Comparison of ENCODE assay signal across 8 mouse cellular contexts in the genomic region with DNA sequence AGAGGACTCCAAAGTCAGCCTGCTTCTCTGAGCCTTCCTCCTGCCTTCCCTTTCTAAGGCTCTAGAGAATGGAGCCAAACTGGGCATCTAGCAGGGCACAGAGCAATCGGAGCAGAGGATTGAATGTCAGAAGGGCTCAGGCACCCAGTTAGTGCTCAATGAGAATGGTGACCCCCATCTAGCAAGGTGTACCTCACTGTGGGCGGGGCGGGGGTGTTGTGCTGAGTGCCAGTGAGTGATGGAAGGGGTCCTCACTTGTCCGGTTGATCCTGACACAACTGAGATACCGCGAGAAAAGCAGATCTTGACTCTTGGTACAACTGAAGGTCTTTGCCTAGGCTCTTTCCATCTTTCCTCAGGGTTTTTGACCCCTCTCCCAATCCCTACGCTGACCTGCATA. TPM values are rescaled to one million over a fixed set of nuclear protein-coding genes. Genes with fewer than 3 reads are reported as not detected.
DNase-seq lines count a peak whose midpoint lies in the region; ATAC-seq and TF ChIP-seq lines count a peak whose summit lies in the region.

No protein-coding gene starts in this region.

- peak overlapping the region; percentile 89 for H3K4me3 ChIP-seq in heart, adult 2 months
- H3K4me3 ChIP-seq in liver, embryonic 11.5 days (ENCODE audit: low read depth, low read length): peak overlapping the region; percentile 75

- no peak for TF ChIP-seq CTCF in heart, adult 2 months (IDR thresholded peaks at IDR 0.05)

- no peaks in the 10 kb centered on the region for H3K9me3 ChIP-seq in liver, embryonic 11.5 days (ENCODE audit: control insufficient read depth, low read length)

- peaks cover 12% of the 10 kb centered on the region for H3K4me1 ChIP-seq in heart, adult 2 months (ENCODE audit: control insufficient read depth, insufficient read depth, low read length)
- peaks cover 7% of the 10 kb centered on the region for H3K4me1 ChIP-seq in liver, embryonic 11.5 days (replicated peaks; ENCODE audit: control insufficient read depth, insufficient read depth, low read length)

- no peaks in the 10 kb centered on the region for H3K79me2 ChIP-seq in heart, adult 2 months (replicated peaks; ENCODE audit: control insufficient read depth, insufficient read depth, low read length)

- H3K4me2 ChIP-seq in liver, embryonic 11.5 days: peak overlapping the region; percentile 92

- no peak for TF ChIP-seq POLR2A in heart, adult 2 months (IDR thresholded peaks at IDR 0.05; ENCODE audit: insufficient read depth, low read depth, low read length)

- peak overlapping the region; percentile 95 for H3K27ac ChIP-seq in heart, adult 2 months
- H3K27ac ChIP-seq in liver, embryonic 11.5 days (ENCODE audit: low read depth, low read length): no peak overlapping the region

- peak overlapping the region; percentile 88 for H3K9ac ChIP-seq in heart, adult 2 months (ENCODE audit: low read depth, low read length)
- peak overlapping the region; percentile 84 for H3K9ac ChIP-seq in liver, embryonic 11.5 days (ENCODE audit: low read depth, low read length)

- intact Hi-C loops in heart, adult 2 months (cut with DNase I): no loop called here

- H3K27me3 ChIP-seq in heart, adult 2 months (ENCODE audit: control insufficient read depth, insufficient read depth, low read length): no peaks in the 10 kb centered on the region
- no peaks in the 10 kb centered on the region for H3K27me3 ChIP-seq in liver, embryonic 11.5 days (replicated peaks; ENCODE audit: control insufficient read depth, insufficient read depth, low read length)

- DNase-seq in heart, adult 2 months: no peak
- DNase-seq in heart, adult 11 months: no peak
- peak; percentile 35 for DNase-seq in thymus, postnatal 14 days
- no peak for DNase-seq in thymus, adult 18-20 months
- no peak for DNase-seq in liver, embryonic 11.5 days (ENCODE audit: low spot score)
- DNase-seq in natural killer cell, adult 2 months (ENCODE audit: low spot score in 2 of 2): no peak
- no peak for DNase-seq in retina, postnatal 1 day
- DNase-seq in layer of hippocampus, postnatal 36 days: no peak

- no peaks in the 10 kb centered on the region for H3K36me3 ChIP-seq in heart, adult 2 months (ENCODE audit: control insufficient read depth, insufficient read depth, low read length)
- no peaks in the 10 kb centered on the region for H3K36me3 ChIP-seq in liver, embryonic 11.5 days (ENCODE audit: control insufficient read depth, insufficient read depth, low read length)

- no peak for ATAC-seq in liver, embryonic 11.5 days (replicated peaks; ENCODE audit: low FRiP score)

- WGBS in heart, adult 2 months: 48% methylated on average over 7 of the region's 7 CpGs
- 46% methylated on average over 7 of the region's 7 CpGs for WGBS in liver, embryonic 11.5 days

- no peak for TF ChIP-seq EP300 in heart, adult 2 months (IDR thresholded peaks at IDR 0.05; ENCODE audit: insufficient read depth, low read depth, low read length)

RNA-seq across cellular contexts. Expression of gene Acaa1a, which starts 0.4 kb away (rescaled TPM):
- total RNA-seq in heart, adult 2 months (2021): 10 to 100 TPM; 72.4 to 78.5 TPM
- 104 and 107 TPM in 2 replicates for polyA plus RNA-seq in heart, adult 2 months (2012; rRNA removed)
- polyA plus RNA-seq in liver, embryonic 11.5 days (2014; fragmentation: Nextera tagmentation; extraction: Ambion mirVana): 58.8 and 61.2 TPM in 2 replicates
- total RNA-seq in layer of hippocampus, postnatal 36 days (2021): 10 to 100 TPM; 68.1 to 76.4 TPM

RNA-seq across cellular contexts. Expression of gene Myd88, which starts 2.1 kb away (rescaled TPM):
- 10 to 100 TPM; 12.1 to 14.8 TPM for total RNA-seq in heart, adult 2 months (2021)
- polyA plus RNA-seq in heart, adult 2 months (2012; rRNA removed): 12.2 and 14.6 TPM in 2 replicates
- 28.6 and 30.6 TPM in 2 replicates for polyA plus RNA-seq in liver, embryonic 11.5 days (2014; fragmentation: Nextera tagmentation; extraction: Ambion mirVana)
- 1 to 10 TPM; 5.8 to 8.5 TPM for total RNA-seq in layer of hippocampus, postnatal 36 days (2021)

RNA-seq across cellular contexts. Expression of gene Oxsr1, which starts 16.9 kb away (rescaled TPM):
- total RNA-seq in heart, adult 2 months (2021): 10 to 100 TPM; 45.6 to 51.7 TPM
- polyA plus RNA-seq in heart, adult 2 months (2012; rRNA removed): 17.4 and 32.7 TPM in 2 replicates
- 14.2 TPM in 2 replicates for polyA plus RNA-seq in liver, embryonic 11.5 days (2014; fragmentation: Nextera tagmentation; extraction: Ambion mirVana)
- 10 to 100 TPM; 28.2 to 31.1 TPM for total RNA-seq in layer of hippocampus, postnatal 36 days (2021)

RNA-seq across cellular contexts. Expression of gene Xylb, which starts 18.1 kb away (rescaled TPM):
- total RNA-seq in heart, adult 2 months (2021): under 1 TPM; 0.16 to 0.18 TPM
- 0.67 and 1.2 TPM in 2 replicates for polyA plus RNA-seq in heart, adult 2 months (2012; rRNA removed)
- polyA plus RNA-seq in liver, embryonic 11.5 days (2014; fragmentation: Nextera tagmentation; extraction: Ambion mirVana): 9.5 and 11.0 TPM in 2 replicates
- 1 to 10 TPM; 4.2 to 5.0 TPM for total RNA-seq in layer of hippocampus, postnatal 36 days (2021)

RNA-seq across cellular contexts. Expression of gene Slc22a14, which starts 26.2 kb away (rescaled TPM):
- total RNA-seq in heart, adult 2 months (2021): not detected
- 0.35 and 0.78 TPM in 2 replicates for polyA plus RNA-seq in heart, adult 2 months (2012; rRNA removed)
- polyA plus RNA-seq in liver, embryonic 11.5 days (2014; fragmentation: Nextera tagmentation; extraction: Ambion mirVana): not detected in 2 replicates
- not detected for total RNA-seq in layer of hippocampus, postnatal 36 days (2021)
